Mouse (Mus musculus) kidney, adult 8-10 months (tissue): Measurements from ENCODE around the gene Col9a2.

ENCODE experiments used
- DNase-seq, 2 experiments: peaks; one replicate each; pipeline ENCODE4 v3.0.0; 2022

Col9a2 gene

GRCm38 (mm10) chr4:121039331-121040115, at the start of gene Col9a2:
Col9a2 (plus strand) TSS chr4:121039385.
- DNase-seq, result no peak

GRCm38 (mm10) chr4:120992284-120992683, 46.9 kb upstream of the Col9a2 start:
- DNase-seq, result no peak

- no peak for DNase-seq
These were observed 46.2 kb upstream of the Col9a2 start for GRCm38 (mm10) chr4:120993025-120993424.

GRCm38 (mm10) chr4:120995911-120996310, 43.3 kb upstream of the Col9a2 start:
- no peak for DNase-seq

- no peak for DNase-seq
These were observed 38.1 kb upstream of the Col9a2 start for GRCm38 (mm10) chr4:121001042-121001441.

GRCm38 (mm10) chr4:121001659-121002058, 37.5 kb upstream of the Col9a2 start:
- DNase-seq, result no peak

GRCm38 (mm10) chr4:121002400-121003171, 36.6 kb upstream of the Col9a2 start:
- no peak for DNase-seq

GRCm38 (mm10) chr4:121003611-121004091, 35.5 kb upstream of the Col9a2 start:
- DNase-seq, result no peak

GRCm38 (mm10) chr4:121004679-121005078, 34.5 kb upstream of the Col9a2 start:
- DNase-seq, result no peak

GRCm38 (mm10) chr4:121007006-121007405, 32.2 kb upstream of the Col9a2 start:
- DNase-seq, result no peak

- DNase-seq, result no peak
These were observed 31.0 kb upstream of the Col9a2 start for GRCm38 (mm10) chr4:121008071-121008745.

- no peak for DNase-seq
These were observed 30.0 kb upstream of the Col9a2 start for GRCm38 (mm10) chr4:121009151-121009550.

- DNase-seq, result no peak
These were observed 28.2 kb upstream of the Col9a2 start for GRCm38 (mm10) chr4:121010770-121011549.

- no peak for DNase-seq
These were observed 24.5 kb upstream of the Col9a2 start for GRCm38 (mm10) chr4:121014594-121015267.

GRCm38 (mm10) chr4:121015268-121015659, 23.9 kb upstream of the Col9a2 start:
- no peak for DNase-seq

- peak in 1 of 2 experiments; percentile 42 for DNase-seq
These were observed 22.9 kb upstream of the Col9a2 start for GRCm38 (mm10) chr4:121016021-121016898.

- peak; percentile 98 to 99 for DNase-seq
These were observed 22.1 kb upstream of the Col9a2 start, which contains the start of gene Smap2 for GRCm38 (mm10) chr4:121016928-121017657. Smap2 (minus strand) TSS chr4:121017247.

GRCm38 (mm10) chr4:121018250-121018649, 20.9 kb upstream of the Col9a2 start:
- no peak for DNase-seq

GRCm38 (mm10) chr4:121020040-121020790, 19.0 kb upstream of the Col9a2 start:
- peak in 1 of 2 experiments; percentile 34 for DNase-seq
